Mouse (Mus musculus) ES-E14 (cell line): Measurements from ENCODE around the gene Pnpla2.

Experiments
- CHD2 ChIP-seq: IDR thresholded peaks from 2 replicates; pipeline ENCODE4 v1.6.1; 2014; ENCODE audit warnings: mild to moderate bottlenecking, low read depth, low read length, inconsistent platforms
- HCFC1 ChIP-seq: IDR thresholded peaks from 2 replicates; pipeline ENCODE4 v1.6.1; 2012; ENCODE audit warnings: low read length, inconsistent platforms, borderline replicate concordance; ENCODE audit not compliant: insufficient read depth
- MAFK ChIP-seq: IDR thresholded peaks from 2 replicates; pipeline ENCODE4 v1.6.1; 2014; ENCODE audit warnings: mild to moderate bottlenecking, low read depth, low read length, inconsistent platforms; ENCODE audit not compliant: insufficient read depth
- ZC3H11A ChIP-seq: IDR thresholded peaks from 2 replicates; pipeline ENCODE4 v1.6.1; 2012; ENCODE audit warnings: low read depth, mild to moderate bottlenecking, inconsistent platforms, low read length, borderline replicate concordance
- ZNF384 ChIP-seq: IDR thresholded peaks from 2 replicates; pipeline ENCODE4 v1.6.1; 2012; ENCODE audit warnings: low read depth, low read length, inconsistent platforms

DNA sequence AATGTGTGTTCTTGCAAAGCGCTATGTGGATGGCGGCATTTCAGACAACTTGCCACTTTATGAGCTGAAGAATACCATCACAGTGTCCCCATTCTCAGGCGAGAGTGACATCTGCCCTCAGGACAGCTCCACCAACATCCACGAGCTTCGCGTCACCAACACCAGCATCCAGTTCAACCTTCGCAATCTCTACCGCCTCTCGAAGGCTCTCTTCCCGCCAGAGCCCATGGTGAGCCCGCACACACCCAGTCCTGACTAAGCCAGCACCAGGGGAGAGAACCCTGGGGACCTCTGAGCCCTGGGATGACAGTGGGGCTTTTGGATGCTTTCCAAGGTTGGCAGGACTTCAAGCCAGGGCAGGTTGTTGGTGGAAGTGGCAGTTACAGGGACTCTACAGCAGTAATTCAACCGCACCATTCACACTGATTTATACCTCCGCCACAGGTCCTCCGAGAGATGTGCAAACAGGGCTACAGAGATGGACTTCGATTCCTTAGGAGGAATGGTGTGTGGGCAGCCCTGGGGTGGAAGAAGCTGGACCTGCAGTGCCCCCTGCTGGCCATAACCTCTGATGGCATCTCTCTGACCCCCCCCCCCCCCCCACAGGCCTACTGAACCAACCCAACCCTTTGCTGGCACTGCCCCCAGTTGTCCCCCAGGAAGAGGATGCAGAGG, 3.1 kb downstream of the Pnpla2 start:
- no peak for TF ChIP-seq ZNF384
- TF ChIP-seq HCFC1 = no peak
- TF ChIP-seq CHD2 = no peak
- no peak for TF ChIP-seq MAFK
- TF ChIP-seq ZC3H11A = no peak
